Mouse (Mus musculus): ENCODE data around the gene Sdf2. TPM values are rescaled to one million over a fixed set of nuclear protein-coding genes. Genes with fewer than 3 reads are reported as not detected.

The Sdf2 gene
- total RNA-seq (2012; rRNA removed) (95.4 and 119 TPM in 2 replicates), total RNA-seq (2014; rRNA removed) (89.1 and 93.0 TPM in 2 replicates), polyA plus RNA-seq (2012; ENCODE audit: insufficient read length, low read depth) (61.4 and 62.8 TPM in 2 replicates)

DNA sequence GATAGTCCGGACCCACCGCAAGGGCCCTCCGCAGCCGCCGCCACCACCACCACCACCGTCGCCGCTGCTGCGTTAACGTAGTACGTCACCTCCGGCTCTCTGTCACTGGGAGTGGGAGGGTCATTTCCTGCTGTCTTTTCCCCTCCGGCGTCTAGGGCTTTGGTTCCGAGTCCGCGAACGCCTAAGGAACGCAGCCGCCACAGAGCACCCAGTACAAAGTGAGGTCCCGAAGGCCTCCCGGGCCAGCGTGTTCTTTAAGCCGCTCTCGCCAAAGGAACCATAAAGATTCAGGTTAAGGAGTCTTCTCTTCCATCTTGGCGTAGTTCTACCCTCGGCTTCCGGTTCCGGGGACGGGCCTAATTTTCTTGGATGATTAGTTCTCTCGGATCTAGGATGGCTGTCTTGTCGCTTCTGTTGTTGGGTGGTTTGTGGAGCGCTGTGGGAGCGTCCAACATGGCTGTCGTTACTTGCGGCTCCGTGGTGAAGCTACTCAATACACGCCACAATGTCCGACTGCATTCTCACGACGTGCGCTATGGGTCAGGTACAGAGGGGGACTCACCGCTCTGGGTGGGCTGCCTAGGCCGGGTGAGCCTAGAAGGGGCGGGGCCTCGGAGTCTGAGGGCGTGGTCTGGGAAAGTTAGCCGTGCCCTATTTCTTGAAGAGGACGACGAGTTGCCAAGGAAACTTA lies at the start of gene Sdf2, which contains the start of gene Supt6:
Sdf2 (plus strand) TSS at position 120 of the 691 bp plus-strand sequence.
Supt6 (minus strand) TSS at position 361 of the 691 bp plus-strand sequence.
- peaks cover 12 to 39% of the 10 kb centered on the region in 2 experiments for H3K36me3 ChIP-seq (replicated peaks in 1 of 2; ENCODE audit: control insufficient read depth in 1 of 2, insufficient read depth in 1 of 2, low read length in 1 of 2)
- H3K27me3 ChIP-seq (replicated peaks) = no peaks in the 10 kb centered on the region
- peak within 1 kb of the TSS; percentile 91 to 98 (median 97) for H3K4me3 ChIP-seq (replicated peaks in 1 of 3; ENCODE audit: low read depth in 2 of 3, low read length in 2 of 3, poor library complexity in 1 of 3)
- peaks cover 5 to 57% of the 10 kb centered on the region in 2 experiments for H3K4me1 ChIP-seq (ENCODE audit: control insufficient read depth in 1 of 2, insufficient read depth in 2 of 2)
- H3K9ac ChIP-seq (ENCODE audit: insufficient read depth, low read depth) = peak within 1 kb of the TSS; percentile 97
- dilution Hi-C loops (cut with MboI; ENCODE audit: extremely low pct_ligation_motif_present, extremely low pct_unique_long_range_greater_than_20kb, low sequenced_read_pairs) = no loop called here
- TF ChIP-seq RAD21 (IDR thresholded peaks at IDR 0.05; ENCODE audit: low read depth, low read length) (no peak), MAZ (IDR thresholded peaks at IDR 0.05; ENCODE audit: low read depth, low read length) (0 out of 2 replicates have a peak, but pooled peaks have one; percentile 52), USF1 (IDR thresholded peaks at IDR 0.05; ENCODE audit: low read depth, low read length) (no peak), KAT2A (IDR thresholded peaks at IDR 0.05; ENCODE audit: insufficient replicate concordance, low read length) (0 out of 2 replicates have a peak, but pooled peaks have one; percentile 18), MEF2A (IDR thresholded peaks at IDR 0.05; ENCODE audit: borderline replicate concordance, low read depth, low read length) (peak; percentile 64), NRF1 (IDR thresholded peaks at IDR 0.05; ENCODE audit: low read depth, low read length) (no peak; the same call in 1 of the 2 replicates), MYC (IDR thresholded peaks at IDR 0.05; ENCODE audit: low read depth, low read length) (0 out of 2 replicates have a peak, but pooled peaks have one; percentile 47), MAFK (IDR thresholded peaks at IDR 0.05; ENCODE audit: insufficient replicate concordance, low read length) (no peak), ZKSCAN1 (IDR thresholded peaks at IDR 0.05; ENCODE audit: borderline replicate concordance, low read depth, low read length) (no peak), JUN (IDR thresholded peaks at IDR 0.05; ENCODE audit: insufficient read depth, low read depth, low read length) (no peak), PAX5 (IDR thresholded peaks at IDR 0.05; ENCODE audit: low read length) (no peak), EP300 (IDR thresholded peaks at IDR 0.05; ENCODE audit: low read length) (no peak), BHLHE40 (IDR thresholded peaks at IDR 0.05; ENCODE audit: low read depth, low read length) (no peak), MXI1 (IDR thresholded peaks at IDR 0.05; ENCODE audit: low read depth, low read length) (peak; percentile 82), NELFE (IDR thresholded peaks at IDR 0.05; ENCODE audit: low read depth, low read length) (peak; percentile 83), ZNF384 (IDR thresholded peaks at IDR 0.05; ENCODE audit: low read depth, low read length) (0 out of 2 replicates have a peak, but pooled peaks have one; percentile 5), GABPA (IDR thresholded peaks at IDR 0.05; ENCODE audit: insufficient replicate concordance, low read depth, low read length) (no peak; the same call in 1 of the 2 replicates), IRF4 (IDR thresholded peaks at IDR 0.05; ENCODE audit: low read depth, low read length) (peak; percentile 19; the same call in 1 of the 2 replicates), TBP (conservative IDR thresholded peaks at IDR 0.05; ENCODE audit: low read depth, low read length) (peak; percentile 78; the same call in 1 of the 2 replicates), ZMIZ1 (IDR thresholded peaks at IDR 0.05; ENCODE audit: low read depth, low read length) (peak; percentile 68), CHD1 (IDR thresholded peaks at IDR 0.05; ENCODE audit: low read depth, low read length) (peak; percentile 87; the same call in 1 of the 2 replicates), ETS1 (conservative IDR thresholded peaks at IDR 0.05; ENCODE audit: low read depth, low read length) (peak; percentile 33; the same call in 1 of the 2 replicates), UBTF (IDR thresholded peaks at IDR 0.05; ENCODE audit: low read depth, low read length) (no peak), TCF12 (IDR thresholded peaks at IDR 0.05; ENCODE audit: low read depth, low read length) (peak; percentile 89), USF2 (conservative IDR thresholded peaks at IDR 0.05; ENCODE audit: low read depth, low read length) (no peak; the same call in 1 of the 2 replicates), ELF1 (IDR thresholded peaks at IDR 0.05; ENCODE audit: low read depth, low read length) (peak; percentile 89), SIN3A (IDR thresholded peaks at IDR 0.05; ENCODE audit: low read length) (peak; percentile 91), RCOR1 (conservative IDR thresholded peaks at IDR 0.05; ENCODE audit: low read depth, low read length) (no peak), MAX (IDR thresholded peaks at IDR 0.05; ENCODE audit: low read length) (peak; percentile 57), ZC3H11A (IDR thresholded peaks at IDR 0.05; ENCODE audit: low read depth, low read length) (no peak), CTCF (conservative IDR thresholded peaks at IDR 0.05 in 1 of 2, IDR thresholded peaks at IDR 0.05 in 1 of 2; ENCODE audit: low read depth in 2 of 2, low read length in 2 of 2) (no peak), POLR2AphosphoS2 (IDR thresholded peaks at IDR 0.05; ENCODE audit: low read depth, low read length) (peak; percentile 75; the same call in 1 of the 2 replicates), JUND (conservative IDR thresholded peaks at IDR 0.05; ENCODE audit: low read depth, low read length) (0 out of 2 replicates have a peak, but pooled peaks have one; percentile 6), SMC3 (IDR thresholded peaks at IDR 0.05; ENCODE audit: low read depth, low read length) (no peak), HCFC1 (IDR thresholded peaks at IDR 0.05; ENCODE audit: low read depth, low read length) (peak; percentile 81), E2F4 (IDR thresholded peaks at IDR 0.05; ENCODE audit: insufficient replicate concordance, low read depth, low read length) (no peak), POLR2A (IDR thresholded peaks at IDR 0.05; ENCODE audit: low read depth, low read length) (peak; percentile 90), CHD2 (IDR thresholded peaks at IDR 0.05; ENCODE audit: low read length) (peak; percentile 41; the same call in 1 of the 2 replicates)
- peaks cover 87% of the 10 kb centered on the region for H3K79me2 ChIP-seq (replicated peaks; ENCODE audit: control insufficient read depth, extremely low read depth, insufficient read depth, poor library complexity, severe bottlenecking)
- H3K27ac ChIP-seq (ENCODE audit: insufficient read depth, low read depth) = peak within 1 kb of the TSS; percentile 97
- peak; percentile 96 for DNase-seq (ENCODE audit: extremely low read depth)
- in situ Hi-C loops (cut with MboI; ENCODE audit: low pct_ligation_motif_present, low pct_unique_long_range_greater_than_20kb, low sequenced_read_pairs) = no loop called here
- H3K9me3 ChIP-seq (replicated peaks; ENCODE audit: low read length) = no peaks in the 10 kb centered on the region
- peak within 1 kb of the TSS; percentile 100 for H3K4me2 ChIP-seq (ENCODE audit: insufficient read depth, low read depth, poor library complexity, severe bottlenecking)

Measured in CH12.LX (cell line).